Mouse (Mus musculus): Measurements from ENCODE around the gene Mosmo. TPM values are rescaled to one million over a fixed set of nuclear protein-coding genes. Genes with fewer than 3 reads are reported as not detected.

Mosmo gene
- total RNA-seq, 2 experiments from 2014 or later, result 31.4 to 36.2 TPM

- no peak for DNase-seq
- intact Hi-C loops (cut with DNase I), result loop anchor here (10.0 kb wide), 1 partner anchor 163 kb away; the partner anchor contains the start of gene Polr3e
Observed at GRCm38 (mm10) chr7:120751330-120751729, 73.9 kb downstream of the Mosmo start.

GRCm38 (mm10) chr7:120751906-120752305 lies 74.5 kb downstream of the Mosmo start:
- intact Hi-C loops (cut with DNase I), result loop anchor here (2.0 to 10.0 kb wide), 3 partner anchors 23 to 163 kb away; partner anchors contain the start of gene Polr3e
- no peak for DNase-seq

- peak; percentile 83 to 87 for DNase-seq
- intact Hi-C loops (cut with DNase I), result loop anchor here (1.0 to 10.0 kb wide), 2 partner anchors 84 to 160 kb away; partner anchors contain the start of genes Pdzd9 and Polr3e
Observed at GRCm38 (mm10) chr7:120754671-120755070, 77.3 kb downstream of the Mosmo start.

- no peak for DNase-seq
- intact Hi-C loops (cut with DNase I), result no loop called here
Observed at GRCm38 (mm10) chr7:120767369-120767768, 90.0 kb downstream of the Mosmo start.

GRCm38 (mm10) chr7:120771389-120771788 lies 94.0 kb downstream of the Mosmo start:
- intact Hi-C loops (cut with DNase I), result no loop called here
- no peak for DNase-seq

GRCm38 (mm10) chr7:120778012-120778411 lies 100.6 kb downstream of the Mosmo start:
- DNase-seq, result no peak
- intact Hi-C loops (cut with DNase I), result no loop called here

Other genes starting within 250 kb of the Mosmo start
- 1,000 to 10,000 TPM; 1,148 to 1,194 TPM for gene Uqcrc2, start 42.4 kb upstream of the Mosmo start, total RNA-seq (2021)
- gene Pdzd9, start 7.3 kb upstream of the Mosmo start, total RNA-seq (2021), result not detected
- gene Vwa3a, start 61.7 kb downstream of the Mosmo start, total RNA-seq (2021), result 1 to 10 TPM; 2.9 to 5.7 TPM
- under 1 TPM in 1 of 2 experiments, not detected in 1; 0.27 TPM for gene Gm5737, start 134.7 kb downstream of the Mosmo start, total RNA-seq (2021)
- 10 to 100 TPM; 34.3 TPM for gene Eef2k, start 165.2 kb downstream of the Mosmo start, total RNA-seq (2021)
- gene Polr3e, start 240.1 kb downstream of the Mosmo start, total RNA-seq (2021), result 10 to 100 TPM in 1 of 2 experiments, 1 to 10 TPM in 1; 8.2 to 10.5 TPM

Data from heart, postnatal 36 days (tissue).